Mouse (Mus musculus): ENCODE measurements around the gene Tbata. TPM values are rescaled to one million over a fixed set of nuclear protein-coding genes. Genes with fewer than 3 reads are reported as not detected.

Tbata gene
- 0.58 and 0.91 TPM in 2 replicates for polyA plus RNA-seq (2012; rRNA removed)

DNA sequence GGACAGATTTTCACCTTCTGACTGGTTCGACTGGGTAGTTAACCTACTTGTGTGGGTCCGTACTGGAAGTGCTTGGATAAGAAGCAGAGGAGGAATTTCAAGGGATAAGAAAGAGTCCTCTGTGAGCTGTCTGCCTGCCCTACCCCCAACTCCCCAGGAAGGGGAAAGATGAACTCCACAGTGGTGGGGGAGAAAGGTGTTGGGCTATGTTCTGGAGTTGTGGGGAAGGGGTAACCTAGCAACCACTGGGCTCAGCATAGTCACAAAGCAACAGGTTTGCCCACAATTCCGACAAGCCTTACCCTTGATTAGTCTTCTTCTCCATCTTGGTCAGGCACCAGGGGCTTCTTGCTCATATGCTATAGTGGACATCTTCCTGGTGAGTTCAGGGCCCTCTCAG is at the start of gene Tbata:
Gene Tbata, plus strand, starts transcription at position 301 of the 400 bp plus-strand sequence.
- no peak for DNase-seq (ENCODE audit: low spot score)

DNA sequence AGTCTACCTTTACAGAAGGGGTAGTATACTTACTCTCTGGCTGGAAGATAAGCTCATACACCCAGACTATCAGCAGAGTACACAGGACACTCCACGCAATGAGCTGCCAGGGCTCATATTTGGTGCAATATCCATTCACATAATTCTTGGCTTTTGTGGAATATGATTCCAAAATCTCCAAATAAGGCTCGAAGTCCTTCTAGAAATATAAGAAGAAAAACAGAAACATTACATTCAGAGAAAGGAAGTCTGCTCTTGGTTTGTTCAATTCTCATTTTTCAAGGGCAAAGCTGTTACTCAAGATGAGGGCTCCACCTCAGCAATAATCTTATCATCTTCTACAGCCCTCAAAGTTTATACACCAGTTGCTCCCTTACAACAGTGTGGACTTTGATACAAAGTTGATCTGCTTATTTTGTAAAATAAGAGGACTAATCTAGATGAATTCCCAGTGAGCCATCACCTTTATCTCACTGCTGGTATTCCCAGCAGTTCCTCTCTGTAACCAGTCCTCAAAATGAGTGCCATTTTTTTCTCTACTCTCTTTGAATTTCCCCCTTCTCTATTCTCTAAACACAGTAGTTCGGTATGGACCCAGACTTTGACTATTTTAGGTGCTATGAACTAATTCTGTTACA is 48.4 kb upstream of the Tbata start:
- DNase-seq (ENCODE audit: low spot score): no peak

DNA sequence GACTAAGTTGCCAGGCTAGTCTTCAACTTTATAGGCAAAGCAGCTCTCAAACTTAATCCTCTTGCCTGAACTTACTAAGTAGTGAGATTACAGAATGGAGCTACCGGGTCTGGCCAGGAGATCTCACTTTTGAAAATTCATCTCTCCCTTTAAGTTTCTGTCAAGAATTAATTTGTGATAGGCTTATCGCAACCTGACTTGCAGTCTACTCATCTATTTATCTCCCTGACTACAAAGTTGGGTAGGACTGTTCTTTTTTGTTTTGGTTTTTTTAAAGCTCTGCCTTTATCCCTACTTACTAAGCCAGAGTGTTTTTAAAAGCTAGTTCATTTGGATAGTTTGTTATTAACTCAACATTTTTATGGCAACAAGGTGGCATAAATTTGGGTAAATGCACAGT is 47.3 kb upstream of the Tbata start:
- DNase-seq (ENCODE audit: low spot score): no peak

DNA sequence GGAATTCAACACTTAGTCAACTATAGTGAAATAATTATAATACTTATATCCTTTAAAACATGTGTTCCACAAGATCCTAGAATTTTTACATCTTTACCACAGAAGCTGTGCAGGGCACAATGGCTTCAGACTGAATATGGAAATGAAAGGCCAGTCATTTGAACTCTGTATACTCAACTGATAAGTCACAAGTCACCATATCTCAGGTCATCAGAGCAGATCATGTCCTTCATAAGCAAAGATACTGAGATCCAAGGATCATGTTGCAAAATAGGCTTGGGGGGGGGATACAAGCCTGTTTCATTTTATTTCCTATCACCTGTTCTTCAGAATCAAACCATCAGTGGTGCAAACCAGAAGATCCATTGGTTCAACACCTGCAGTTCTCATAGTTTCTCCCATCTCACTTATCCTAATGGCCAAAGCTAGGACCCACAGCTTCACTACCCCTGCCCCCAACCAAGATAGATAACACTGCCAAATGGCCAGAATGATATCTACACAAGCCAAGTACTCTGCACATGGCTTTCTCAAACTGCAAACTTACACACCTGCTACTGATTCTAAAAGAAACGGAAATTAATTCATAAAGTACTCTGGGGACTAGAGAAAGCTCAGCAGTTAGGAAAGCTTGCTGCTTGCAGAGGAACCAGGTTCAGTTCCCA is 42.9 kb upstream of the Tbata start:
- DNase-seq (ENCODE audit: low spot score): no peak

DNA sequence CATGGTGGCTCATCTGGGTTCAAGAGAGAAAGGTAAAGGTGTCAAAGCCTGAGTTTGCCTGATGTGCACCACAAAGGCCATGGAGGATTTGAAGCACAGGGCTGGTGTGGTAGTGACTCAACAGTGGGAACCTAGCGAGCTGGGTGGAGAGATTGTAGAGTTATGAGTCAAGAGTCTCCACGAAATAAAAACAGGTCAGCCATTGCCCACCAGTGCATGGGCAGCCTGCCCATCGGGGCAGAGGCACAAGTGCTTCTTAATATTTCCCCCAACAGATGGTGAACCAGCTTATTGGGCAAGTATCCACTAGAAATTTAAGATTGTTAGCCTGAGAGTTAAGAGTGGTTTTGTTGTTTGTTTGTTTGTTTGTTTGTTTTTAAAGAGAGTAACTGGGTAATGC is 40.8 kb upstream of the Tbata start:
- DNase-seq (ENCODE audit: low spot score): no peak

DNA sequence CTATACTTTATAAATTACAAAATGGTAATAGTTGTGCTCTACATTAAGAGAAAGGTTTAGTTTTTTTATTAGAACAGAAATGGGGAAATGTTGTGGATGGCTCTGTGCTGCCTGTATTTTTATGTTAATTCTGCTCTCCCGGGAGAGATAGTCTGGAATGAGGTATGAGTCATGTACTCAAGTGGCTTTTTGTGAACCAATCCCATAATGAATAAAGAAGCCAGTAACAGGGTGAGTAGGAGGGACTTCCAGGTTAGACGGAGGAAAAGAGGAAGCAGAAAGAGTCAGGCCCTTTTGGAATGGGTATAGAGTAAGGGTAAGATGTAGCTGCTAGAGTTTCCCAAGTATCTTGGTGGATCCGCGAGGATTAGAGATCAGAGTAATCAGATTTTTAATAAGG is 37.7 kb upstream of the Tbata start:
- DNase-seq (ENCODE audit: low spot score): no peak

DNA sequence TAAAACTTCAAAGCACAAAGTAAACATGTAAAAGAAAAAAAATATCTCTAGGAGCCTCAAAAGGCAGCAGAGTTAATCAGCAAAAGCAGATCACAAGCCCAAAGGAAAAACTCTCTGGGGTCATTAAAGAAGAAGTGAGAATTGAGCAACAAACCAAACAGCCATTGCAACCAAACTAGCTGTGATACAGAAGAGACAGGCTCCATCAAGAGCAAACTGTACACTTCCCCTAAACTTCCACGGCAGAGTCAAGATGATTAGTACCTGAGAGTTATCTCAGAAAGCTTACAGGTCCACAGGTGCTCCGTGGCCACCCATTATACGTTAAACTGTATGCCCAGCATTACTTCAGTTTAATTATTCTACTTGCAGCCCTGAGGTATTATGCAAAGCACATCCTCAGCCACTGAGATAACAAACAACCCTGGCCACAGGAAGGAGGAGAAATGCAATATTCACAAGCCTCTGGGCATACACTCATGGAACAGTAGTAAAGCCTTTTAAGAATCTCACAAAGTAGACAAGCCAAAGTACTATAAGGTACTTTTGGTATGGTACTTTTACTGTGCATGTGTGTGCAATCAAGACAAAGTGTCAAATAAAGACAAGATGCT is 36.4 kb upstream of the Tbata start:
- DNase-seq (ENCODE audit: low spot score): no peak

DNA sequence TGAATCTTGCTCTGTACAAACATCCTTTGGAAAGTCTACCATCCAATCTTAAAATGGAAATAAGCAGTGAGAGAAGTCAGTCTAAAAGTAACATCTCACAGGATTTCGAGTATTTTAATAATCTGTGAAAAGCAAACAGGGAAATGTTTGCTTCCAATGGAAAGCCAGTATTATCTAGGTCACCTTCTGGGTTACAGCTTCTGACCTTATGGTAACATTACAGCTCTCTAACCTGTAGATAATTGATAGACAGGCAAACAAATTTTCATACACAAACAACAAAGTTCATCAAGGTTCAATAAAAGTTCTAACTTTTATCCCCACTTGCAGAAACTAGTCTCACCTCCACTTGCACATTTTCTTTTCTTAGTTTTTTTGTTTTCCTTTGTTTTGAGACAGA is 34.2 kb upstream of the Tbata start:
- no peak for DNase-seq (ENCODE audit: low spot score)

DNA sequence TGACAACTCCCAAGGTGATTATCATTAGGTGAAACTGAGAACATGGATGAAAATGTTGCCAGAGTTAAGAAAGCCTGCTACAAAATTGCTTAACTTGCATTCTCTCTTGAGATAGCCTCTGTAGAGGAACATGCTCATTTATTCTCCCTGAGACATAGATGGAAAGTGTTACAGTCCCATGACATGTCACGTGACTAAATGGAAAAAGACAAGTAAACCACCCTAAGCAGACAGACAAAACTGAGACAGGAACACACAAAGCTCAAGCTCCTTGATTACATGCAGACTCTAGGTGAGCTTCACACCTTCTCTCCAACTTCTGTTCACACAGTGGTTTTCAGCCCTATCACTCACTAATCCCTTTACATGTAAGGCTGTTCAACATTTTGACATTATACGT is 28.4 kb upstream of the Tbata start:
- no peak for DNase-seq (ENCODE audit: low spot score)

DNA sequence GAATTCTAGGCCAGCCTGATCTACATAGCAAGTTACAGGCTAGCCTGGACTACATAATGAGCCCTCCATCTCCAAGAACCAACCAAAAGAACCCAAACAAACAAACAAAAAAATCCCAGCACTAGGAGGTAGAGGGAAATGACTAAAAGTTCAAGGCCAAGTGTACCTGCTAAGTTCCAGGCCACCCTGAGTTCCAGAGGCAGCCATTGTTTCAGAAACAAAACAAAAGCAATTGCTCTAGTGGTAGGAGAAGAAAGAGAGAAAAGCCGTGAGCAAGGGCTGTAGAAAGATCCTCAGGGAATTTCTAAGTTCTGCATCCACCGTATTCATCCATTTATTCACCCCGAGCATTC is 26.0 kb upstream of the Tbata start:
- DNase-seq (ENCODE audit: low spot score): no peak

DNA sequence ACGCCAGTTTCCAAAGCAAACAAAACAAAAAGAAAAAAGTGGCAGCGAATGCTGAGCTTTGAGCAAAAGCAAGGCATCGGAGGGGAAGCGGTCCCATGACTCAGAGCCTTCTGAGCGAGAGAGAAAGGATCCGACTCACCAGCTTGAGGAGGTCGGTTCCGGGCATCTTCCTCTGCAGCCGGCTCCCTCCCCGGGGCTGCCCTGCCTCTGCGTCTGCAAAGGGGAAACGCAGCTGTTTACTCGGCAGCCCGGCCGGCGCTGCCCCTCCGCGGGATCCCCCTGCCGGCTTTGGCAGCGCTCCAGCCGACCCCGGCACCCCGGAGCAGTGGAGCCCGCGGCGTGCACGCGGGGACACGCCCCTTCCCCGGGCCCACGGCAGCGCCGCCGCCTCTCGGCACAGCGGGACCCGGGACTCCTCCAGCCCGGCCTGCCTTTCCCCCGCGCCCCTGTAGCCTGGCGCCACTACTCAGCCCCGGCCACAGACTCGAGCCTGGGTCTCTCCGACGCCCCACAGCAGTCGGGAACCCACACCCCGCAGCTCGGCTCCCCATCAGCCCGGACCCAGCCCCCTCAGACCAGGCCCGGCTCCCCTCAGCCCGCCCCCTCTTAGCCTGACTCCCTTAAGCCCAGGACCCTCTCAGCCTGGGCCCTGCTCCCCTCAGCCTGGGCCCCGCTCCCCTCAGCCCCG is 25.5 kb upstream of the Tbata start:
- DNase-seq (ENCODE audit: low spot score): peak; percentile 57

DNA sequence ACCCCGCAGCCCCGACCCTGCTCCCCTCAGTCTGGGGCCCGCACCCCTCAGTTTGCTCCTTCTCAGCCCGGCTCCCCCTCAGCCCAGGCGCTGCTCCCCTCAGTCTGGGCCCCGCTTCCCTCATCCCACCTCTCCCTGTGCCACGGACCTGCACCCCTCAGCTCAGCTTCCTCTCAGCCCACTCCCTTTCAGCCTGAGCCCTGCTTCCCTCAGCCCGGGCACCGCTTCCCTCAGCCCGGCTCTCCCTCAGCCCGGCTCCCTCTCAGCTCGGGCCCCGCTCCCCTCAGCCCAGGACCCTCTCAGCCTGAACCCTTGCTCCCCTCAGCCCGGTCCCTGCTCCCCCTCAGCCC is 25.0 kb upstream of the Tbata start:
- DNase-seq (ENCODE audit: low spot score): no peak

DNA sequence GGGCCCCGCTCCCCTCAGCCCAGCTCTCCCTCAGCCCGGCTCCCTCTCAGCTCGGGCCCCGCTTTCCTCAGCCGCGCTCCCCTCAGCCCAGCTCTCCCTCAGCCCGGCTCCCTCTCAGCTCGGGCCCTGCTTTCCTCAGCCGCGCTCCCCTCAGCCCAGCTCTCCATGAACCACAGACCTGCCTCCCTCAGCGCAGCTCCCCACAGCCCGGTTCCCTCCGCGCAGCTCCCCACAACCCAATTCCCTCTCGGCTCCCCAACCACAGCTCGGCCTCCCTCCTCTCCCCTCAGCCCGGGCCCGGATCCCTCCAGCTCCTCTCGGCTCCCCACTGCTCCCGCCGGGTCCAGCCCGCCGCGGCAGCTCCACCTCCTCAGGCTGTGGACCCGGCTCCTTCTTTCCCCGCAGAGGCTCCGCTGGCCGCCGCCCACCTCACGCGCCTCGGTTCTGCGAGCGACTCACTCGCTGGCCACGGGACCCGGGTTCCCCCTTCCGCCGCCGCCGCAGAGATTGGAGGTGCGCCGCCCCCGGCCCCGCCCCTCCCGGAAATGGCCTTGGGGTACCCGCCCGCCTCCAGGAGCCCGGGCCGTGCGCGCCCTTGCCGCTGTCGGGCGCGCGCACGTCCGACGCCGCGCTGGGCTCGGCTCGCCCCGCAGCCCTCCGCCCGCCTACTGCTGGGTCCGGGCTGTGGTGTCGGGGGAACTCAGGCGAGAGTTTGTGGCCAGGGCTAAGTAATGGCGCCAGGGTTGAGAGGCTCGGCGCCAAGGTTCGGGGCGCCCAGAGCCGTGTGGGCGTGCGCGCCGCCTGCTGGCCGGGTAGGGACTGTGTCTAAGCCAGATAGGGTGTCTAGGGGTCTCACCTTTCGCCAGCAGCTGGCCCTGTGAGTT is 24.4 kb upstream of the Tbata start, which contains the start of gene Sgpl1:
Gene Sgpl1, minus strand, starts transcription at position 547 of the 884 bp plus-strand sequence.
- DNase-seq (ENCODE audit: low spot score): peak; percentile 93

DNA sequence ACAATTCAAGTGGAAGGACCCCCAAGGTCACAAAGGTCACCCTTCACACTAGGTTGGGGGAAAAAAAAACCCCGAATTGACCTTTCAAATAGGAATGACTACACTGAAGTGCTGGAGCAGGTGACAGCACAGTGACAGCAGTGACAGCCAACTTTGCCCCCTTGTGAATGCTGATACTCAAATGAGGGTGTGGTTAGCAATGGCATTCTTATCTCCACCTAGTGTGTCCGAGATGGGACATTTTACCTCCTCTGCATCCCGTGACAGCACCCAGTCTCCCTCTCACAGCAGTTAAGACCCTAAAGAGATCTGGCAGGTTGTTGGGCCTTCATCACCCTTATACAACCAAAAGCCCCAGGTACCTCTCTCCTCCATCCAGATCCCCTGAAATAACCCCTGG is 22.3 kb upstream of the Tbata start:
- DNase-seq (ENCODE audit: low spot score): no peak

DNA sequence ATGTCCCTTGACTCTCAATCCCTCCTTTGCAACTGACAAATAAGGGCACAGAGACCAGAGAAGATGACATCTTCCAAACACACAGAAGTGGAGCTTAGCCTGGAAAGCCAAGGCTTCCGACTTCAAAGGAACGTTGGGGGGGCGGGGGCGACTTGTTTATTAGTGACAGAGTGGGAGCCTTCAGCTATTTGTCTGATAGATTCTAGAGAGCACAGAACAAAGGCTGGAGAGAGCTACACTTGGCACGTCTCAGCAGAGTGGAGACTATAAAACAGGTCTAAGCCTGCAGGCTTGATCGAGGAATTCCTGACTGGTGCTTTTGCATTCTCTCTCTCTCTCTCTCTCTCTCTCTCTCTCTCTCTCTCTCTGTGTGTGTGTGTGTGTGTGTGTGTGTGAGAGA is 21.1 kb upstream of the Tbata start:
- DNase-seq (ENCODE audit: low spot score): no peak

DNA sequence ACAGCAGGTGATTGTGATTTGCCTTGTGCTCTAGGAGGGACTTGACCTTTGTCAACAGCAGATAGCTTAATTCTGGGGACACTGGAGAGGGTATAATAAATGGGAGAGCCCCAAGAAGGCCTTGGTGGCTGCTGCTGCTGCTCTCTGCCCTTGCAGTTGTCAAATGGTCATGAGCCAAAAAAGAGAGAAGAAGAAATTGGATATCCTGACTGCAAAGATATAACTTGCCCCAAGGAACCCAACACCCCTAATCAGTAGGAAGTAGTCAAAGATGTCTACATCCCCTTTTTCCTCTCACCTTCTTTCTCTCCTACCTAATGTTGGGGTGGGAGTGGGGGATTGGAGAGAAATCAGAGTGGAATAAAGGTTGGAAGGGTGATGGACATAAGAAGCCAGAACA is 19.6 kb upstream of the Tbata start:
- no peak for DNase-seq (ENCODE audit: low spot score)

DNA sequence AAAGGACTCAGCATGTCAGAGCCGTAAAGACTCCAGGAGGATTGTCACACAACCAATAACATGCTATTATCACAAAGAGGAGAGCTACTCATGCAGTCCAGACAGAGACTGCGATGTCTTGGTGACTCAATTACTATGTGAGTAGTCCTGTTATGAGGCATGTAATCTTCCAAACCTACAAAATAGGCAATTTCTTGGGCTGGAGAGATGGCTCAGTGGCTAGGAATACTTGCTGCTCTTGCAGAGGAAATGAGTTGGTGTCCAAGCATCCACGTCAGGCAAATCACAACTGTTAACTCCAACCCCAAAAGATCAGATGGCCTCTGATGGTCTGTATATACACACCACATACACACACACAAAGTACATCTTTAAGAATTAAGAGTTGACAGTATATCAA is 16.1 kb upstream of the Tbata start:
- DNase-seq (ENCODE audit: low spot score): no peak

DNA sequence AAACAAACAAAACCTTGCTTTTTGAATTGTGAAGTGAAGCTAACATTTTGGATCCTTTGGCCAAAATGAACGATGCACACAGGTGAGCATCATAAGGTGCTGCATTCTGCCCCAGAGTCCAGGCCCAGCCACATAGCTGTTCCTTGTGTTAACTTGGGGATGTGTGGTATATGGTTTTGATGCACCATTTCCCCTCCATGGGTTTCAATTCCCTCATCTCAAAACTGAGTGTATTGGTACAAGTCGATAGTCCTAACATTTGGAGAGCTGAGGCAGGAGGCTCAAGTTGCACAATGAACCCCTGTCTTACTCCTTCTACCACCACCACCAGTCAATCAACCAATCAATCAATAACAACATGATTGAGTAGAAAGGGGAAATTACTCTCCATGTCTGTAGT is 15.3 kb upstream of the Tbata start:
- DNase-seq (ENCODE audit: low spot score): no peak

DNA sequence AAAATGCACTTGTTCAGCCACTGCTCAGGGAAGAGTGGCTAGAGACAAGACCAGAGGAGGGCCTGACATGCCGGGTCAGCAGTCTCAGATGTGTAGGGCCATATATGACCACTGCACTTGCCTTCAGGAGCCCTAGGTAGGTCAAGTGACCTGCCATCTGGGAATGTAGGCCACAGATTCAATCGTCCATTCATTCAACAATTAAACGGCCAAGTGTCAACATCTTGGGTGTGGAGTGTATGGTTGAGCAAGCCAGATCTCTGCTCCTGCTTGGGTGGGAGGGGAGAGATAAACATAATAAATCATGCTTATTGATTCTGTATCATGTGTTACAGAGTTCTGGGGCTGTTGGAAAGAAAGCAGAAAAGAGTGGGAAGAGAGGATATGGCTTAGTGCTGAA is 13.2 kb upstream of the Tbata start:
- no peak for DNase-seq (ENCODE audit: low spot score)

DNA sequence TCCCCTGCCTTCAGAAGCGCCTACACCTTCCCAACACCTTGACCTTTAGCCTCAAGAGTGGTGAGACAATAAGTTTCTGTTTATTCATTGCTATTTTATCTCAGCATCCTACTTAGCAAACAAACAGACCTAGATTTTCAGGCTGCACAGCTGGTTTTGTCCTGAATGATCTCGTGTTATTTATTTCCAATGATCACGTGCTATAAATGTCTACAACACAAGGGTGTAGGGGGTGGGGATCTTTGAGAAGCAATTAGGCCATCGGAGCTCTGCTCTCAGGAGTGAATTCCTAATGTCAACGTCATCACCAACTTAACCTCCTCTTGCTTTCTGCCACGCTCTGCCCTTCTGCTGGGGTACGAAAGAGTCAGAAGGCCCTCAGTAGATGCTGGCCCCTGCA is 11.7 kb upstream of the Tbata start:
- DNase-seq (ENCODE audit: low spot score): no peak

DNA sequence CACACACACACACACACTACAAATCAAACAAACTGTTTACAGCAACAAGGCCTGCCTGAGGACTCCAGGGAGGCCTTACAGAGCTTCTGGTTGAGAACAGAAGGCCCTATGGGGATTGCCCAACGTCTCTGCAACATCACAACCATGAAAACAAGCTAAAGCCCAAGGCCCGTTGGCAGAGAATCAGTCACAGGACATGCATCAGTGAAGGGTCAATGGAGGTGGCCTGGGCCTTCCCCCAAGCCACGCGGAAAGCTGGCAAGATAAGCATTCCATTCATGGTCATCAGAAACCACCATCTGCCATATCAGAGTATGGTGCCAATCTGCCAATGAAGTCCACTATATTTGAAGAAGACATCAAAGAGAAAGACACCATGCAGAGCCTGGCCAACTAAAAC is 11.1 kb upstream of the Tbata start:
- DNase-seq (ENCODE audit: low spot score): no peak

DNA sequence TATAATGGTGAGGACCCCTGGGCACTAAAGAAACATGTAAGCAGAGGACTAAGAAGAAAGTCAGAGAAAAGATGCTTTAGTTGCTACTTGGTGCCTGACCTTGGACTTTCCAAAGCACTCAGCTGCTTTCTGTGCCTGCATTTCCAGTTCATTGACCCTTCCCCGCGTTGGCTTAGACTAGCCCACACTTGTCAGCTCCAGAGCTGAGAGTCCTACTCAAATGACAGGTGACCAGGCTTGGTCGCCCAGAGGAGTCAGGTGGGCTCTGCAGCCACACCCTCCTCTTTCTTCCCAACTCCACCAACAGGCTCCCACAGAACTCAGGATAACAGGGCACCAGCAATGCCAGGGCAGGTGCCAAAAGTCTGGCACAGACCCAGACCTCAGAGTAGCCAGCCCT is 9.4 kb upstream of the Tbata start:
- no peak for DNase-seq (ENCODE audit: low spot score)
